Mouse (Mus musculus): ENCODE measurements around the gene Reg4.

Gene Reg4

DNA sequence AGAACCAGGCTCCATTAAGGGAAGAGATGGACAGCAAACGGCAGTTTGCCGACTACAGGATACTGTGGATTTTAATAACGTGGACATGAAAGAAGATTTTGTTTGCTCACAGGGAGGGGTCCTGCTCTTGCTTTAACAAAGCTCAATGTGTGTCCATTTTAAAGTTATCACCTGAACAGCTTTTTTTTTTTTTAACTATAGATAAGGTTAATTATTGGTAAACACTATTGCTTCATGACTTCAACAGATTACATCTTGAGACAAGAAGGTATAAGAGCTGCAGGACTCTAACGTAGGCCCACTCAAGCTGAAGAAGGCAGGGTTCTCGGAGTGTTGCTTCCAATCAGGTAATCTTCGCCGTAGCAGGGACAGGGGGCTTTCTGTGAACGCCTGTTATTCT, at the start of gene Reg4:
Gene Reg4 (plus strand): TSS at position 301 of the 400 bp plus-strand sequence.
- CTCF ChIA-PET: no interaction called here

GRCm38 (mm10) chr3:98178340-98178739, 43.6 kb upstream of the Reg4 start:
- CTCF ChIA-PET: no interaction called here

DNA sequence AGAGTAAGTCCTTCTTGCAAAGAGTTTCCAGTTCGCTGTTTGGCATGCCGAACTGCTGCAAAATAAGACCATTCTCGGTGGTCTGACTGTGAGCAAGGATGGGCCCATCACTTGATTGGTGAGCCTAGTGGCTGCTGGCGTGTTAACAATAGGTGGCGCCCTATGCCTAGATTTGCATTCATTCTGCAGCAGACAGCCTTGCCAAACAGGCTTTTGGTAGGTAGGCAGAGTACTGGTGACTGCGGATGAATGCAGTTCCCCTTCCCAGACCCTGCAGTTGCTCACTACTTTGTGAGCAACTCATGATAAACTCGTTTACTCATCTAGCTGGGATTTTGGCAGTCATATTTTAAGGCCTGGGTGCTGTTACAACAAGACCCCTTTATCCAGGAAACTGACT, 41.2 kb upstream of the Reg4 start:
- CTCF ChIA-PET: no interaction called here

DNA sequence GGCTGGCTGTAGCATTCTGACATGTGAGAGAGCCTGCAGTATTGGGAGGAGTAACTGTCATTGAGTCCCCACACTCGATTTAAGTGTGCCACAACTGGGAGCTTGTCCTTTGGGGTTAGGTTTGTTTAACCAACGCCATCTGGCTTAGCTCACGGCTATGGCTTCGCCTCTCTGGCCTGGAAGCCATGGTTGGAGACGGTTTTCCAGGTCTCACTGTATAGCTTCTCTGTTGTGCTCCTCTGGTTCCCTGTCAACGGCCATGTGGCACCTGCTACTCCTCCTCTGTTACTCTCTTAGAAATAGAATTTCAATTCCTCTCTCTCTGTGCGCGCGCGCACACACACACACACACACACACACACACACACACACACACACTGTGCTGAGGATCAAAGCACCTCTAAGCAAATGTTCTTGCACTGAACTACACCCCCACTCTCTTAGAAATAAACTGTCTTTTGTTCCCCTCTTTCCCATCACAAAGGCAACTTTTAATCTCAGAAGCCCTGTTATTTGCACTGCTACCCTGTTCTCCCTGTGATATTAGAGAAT, 36.7 kb upstream of the Reg4 start:
- CTCF ChIA-PET: no interaction called here

GRCm38 (mm10) chr3:98187777-98188176, 34.2 kb upstream of the Reg4 start:
- CTCF ChIA-PET: no interaction called here

DNA sequence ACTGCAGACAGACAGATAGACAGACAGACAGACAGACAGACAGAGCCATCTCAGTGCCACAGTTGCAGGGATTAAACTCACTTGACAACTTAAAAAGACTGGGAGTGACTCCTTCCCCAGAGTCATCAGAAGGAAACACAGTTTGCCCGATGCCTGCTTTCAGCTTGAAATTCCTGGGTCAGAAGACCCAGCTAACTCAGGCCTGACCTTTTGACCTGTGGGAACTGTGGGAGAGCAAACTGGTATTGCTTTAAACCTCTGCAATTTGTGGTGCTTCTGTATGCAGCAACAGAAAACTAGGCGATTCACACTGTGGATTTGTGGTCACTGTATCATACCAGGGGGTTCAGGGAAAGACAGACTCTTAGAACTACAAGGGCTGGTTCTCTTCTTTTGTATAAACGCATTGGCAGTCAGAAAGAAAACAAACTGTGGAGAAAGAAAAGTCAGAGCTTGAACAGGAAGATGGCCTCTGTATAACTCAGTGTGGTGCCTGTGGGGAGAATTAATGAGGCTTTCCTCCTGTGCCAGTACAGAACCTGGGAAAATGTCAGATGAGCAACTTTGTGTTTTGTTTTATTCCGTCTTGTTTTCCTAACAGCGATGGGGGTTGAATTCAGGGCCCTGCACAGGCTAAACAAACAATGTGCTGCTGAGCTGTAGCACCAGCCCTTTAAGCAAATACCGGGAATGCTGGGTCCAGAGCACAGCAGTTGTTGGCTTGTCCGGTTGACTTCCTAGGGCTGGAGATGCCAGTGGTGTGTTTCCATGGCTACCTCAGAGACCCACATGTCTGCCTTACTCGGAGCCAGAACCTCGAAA, 24.0 kb upstream of the Reg4 start:
- CTCF ChIA-PET: no interaction called here

- CTCF ChIA-PET: no interaction called here
Measured at GRCm38 (mm10) chr3:98199747-98200146, 22.2 kb upstream of the Reg4 start.

GRCm38 (mm10) chr3:98203282-98203681, 18.7 kb upstream of the Reg4 start:
- CTCF ChIA-PET: no interaction called here

- CTCF ChIA-PET: no interaction called here
Measured at GRCm38 (mm10) chr3:98206977-98207376, 15.0 kb upstream of the Reg4 start.

DNA sequence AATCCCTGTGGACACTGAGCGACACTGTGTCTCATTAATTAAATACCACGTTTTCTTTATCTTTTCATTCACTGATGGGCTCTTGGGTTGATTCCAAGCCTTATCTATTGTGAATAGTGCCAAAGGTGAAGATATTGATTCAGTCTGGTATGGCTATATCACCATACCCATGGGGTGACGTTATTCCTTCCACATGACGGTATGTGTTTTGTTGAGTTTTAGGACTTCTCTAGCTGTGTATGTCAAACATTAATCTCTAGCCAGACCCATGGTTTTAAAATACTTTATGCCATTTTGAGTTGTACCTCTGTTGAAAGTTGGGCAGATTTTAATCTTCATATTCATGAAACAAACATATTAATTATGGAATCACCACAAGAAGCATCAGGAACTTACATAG, 12.8 kb upstream of the Reg4 start:
- CTCF ChIA-PET: no interaction called here

DNA sequence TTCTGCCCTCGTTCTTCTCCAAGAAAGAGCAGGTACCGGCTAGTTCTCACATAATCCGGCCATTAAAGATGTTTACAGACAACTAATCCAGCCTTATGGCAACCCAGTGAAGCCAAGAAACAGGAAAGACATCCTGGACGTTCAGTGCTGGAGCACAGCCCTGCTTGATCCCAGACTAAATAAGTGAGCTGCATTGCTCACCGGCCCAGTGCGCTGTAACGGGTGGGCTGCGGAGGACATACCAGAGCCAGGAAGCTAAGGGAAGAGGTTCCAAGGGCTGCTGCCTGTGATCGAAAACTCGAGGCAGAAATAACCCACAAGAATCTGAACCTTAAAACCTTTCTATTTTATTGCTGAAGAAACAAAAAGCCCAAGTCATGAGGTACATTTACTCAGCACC, 11.1 kb upstream of the Reg4 start:
- CTCF ChIA-PET: no interaction called here

GRCm38 (mm10) chr3:98211301-98212081, 10.5 kb upstream of the Reg4 start:
- CTCF ChIA-PET: no interaction called here

GRCm38 (mm10) chr3:98216296-98216695, 5.7 kb upstream of the Reg4 start:
- CTCF ChIA-PET: no interaction called here

DNA sequence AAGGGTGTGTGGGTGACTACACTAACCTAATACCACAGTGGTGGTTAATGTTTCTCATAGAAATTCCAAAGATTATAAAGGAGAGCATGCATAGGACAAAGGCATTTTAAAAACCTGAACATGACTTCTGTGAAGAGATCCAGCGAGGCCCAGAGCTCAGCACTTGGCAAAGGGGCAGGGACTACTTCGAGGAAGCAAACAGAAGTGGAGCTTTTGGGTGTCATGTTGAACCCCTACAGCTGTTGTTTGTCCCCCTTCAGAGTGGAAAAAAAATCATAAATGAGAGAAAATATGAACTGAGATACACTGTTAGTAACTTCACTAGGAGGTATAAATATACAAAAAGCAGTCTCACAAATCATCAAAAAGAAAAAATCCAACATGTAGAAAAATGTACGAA, 1.3 kb downstream of the Reg4 start:
- CTCF ChIA-PET: no interaction called here

DNA sequence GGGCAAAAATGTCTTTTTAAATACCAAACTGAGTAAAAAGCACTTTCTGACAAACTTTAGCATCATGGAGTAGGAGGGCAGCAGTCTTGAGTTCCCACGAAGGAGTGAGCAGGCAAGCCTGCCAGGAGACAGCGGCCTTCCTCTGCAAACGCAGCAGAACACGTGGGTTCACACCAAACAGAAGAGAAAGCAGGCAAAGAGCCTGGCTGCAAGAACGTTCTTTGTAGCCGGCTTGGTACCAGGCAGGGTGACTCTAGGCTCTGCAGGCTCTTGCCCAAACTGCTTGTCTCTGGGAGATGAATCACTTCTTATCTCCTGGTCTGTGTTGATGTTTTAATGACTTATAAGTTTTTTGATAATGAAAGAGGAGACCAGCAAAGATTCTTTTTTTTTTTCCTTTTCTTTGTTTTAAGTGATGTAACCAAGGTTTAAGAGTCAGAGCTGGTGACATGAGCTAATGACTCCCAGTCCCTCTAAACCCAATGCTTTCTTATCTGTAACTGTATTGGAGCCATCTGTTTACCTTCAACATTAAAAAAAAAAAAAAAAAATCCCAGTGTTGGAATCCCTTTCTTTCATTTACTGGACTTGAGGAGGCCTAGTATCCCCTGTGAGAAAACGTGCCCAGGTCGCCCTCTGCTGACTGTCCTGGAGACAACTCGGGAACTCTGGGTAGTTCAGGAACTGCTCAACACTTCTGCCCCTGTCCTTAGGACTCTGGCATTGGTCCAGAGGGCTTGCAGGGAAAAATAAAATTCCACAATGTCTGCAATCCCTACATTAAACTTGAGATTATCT, 2.0 kb downstream of the Reg4 start:
- CTCF ChIA-PET: no interaction called here

DNA sequence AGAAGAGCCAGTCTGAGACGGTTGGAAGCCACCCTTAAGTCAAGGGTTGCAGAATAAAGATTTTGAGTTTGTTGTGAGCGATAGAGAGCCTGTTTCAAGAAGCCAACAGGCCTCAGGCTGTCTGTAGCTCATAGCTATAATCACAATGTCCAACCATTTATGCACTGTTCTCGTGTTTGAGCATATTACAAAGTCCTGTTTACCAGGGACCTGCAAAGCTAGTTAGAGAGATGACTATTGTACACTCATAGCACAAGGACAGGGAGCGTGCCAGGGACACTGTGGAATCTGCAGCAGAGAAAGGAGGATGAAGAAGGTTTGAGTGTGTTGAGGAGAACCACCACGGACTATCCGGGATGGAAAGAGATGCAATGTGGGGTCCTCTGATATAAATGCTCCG, 3.0 kb downstream of the Reg4 start:
- CTCF ChIA-PET: interaction anchor here (0.6 kb wide), 1 partner anchor 21 kb away, joined by 12 read pairs; no protein-coding TSS in a partner anchor

DNA sequence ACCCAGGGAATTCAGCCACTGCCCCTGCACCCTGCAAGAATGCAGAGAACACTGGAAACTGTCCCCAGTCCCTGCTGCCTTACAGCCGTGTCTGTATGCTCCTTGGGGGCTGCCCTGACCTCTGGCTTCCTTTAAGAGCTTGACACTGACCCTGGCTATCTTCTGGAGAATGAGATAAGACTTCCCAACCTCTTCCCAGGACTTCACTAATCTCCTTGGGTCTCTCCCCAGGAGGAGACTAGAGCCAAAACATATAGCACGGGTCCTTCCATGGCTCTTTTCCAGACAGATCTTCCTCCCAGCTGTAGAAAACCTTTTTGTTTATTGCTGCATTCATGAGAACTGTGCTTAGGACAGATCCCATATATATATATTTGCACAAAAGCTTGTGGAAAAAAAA, 3.8 kb downstream of the Reg4 start:
- CTCF ChIA-PET: interaction anchor here (0.5 kb wide), 1 partner anchor 345 kb away, joined by 4 read pairs; no protein-coding TSS in a partner anchor

DNA sequence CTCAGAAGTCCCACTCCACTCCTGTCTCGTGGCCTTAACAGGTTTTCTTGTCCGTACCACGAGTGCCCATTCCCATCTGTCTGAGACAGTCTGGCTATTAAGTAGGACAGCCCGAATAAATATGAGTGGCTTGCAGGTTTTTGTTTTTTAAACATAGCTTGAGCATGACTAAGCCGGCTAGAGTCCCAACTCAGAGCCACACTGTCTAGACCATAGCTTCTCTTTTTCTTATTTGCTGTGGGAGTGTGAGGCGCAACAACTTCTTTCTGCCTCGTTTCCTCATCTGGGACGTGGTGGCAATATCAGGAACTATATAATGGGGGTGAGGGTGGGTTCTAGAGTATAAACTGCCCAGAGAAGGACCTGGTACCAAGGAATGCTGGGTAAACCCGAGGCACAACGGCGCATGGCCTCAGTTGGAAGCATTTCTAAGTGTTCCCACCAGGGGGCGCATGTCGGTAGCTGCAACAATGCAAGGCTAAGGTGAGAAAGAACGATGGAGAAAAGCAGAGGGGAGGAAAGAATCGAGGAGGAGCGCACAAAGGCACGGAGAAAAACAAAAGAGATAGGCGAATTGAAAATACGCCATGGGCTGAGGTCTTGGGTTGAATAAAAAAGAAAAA, 5.1 kb downstream of the Reg4 start:
- CTCF ChIA-PET: interaction anchor here (0.6 to 1.4 kb wide), 3 partner anchors 196 to 1104 kb away, joined by 3 read pairs; no protein-coding TSS in a partner anchor

DNA sequence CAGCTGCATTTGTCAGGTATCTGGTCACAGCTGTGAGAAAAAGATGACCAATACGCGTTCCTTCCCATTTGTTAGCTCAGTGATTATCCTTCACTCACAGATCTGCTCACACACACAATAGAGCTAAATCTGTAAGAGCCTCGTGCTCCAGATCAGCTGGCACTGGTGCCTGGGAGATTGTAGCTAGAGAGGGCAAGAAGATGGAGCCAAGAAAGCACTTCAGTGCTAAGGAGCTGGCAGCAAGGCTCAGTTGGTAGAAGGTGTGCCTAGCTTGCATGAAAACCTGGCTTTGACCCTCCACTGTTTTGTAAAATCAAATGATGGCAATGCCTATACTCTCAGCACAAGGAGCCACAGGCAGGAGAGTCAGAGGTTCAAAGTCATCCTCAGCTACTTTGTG, 5.8 kb downstream of the Reg4 start:
- CTCF ChIA-PET: interaction anchor here (0.6 to 1.4 kb wide), 2 partner anchors 215 to 1105 kb away, joined by 3 read pairs; no protein-coding TSS in a partner anchor

GRCm38 (mm10) chr3:98229943-98230342, 8.0 kb downstream of the Reg4 start:
- CTCF ChIA-PET: interaction anchor here (0.6 kb wide), 1 partner anchor 429 kb away, joined by 7 read pairs; no protein-coding TSS in a partner anchor

GRCm38 (mm10) chr3:98233504-98233903, 11.5 kb downstream of the Reg4 start:
- CTCF ChIA-PET: no interaction called here

Data from spleen, embryonic (tissue).